Mouse (Mus musculus) lung, embryonic 15.5 days (tissue): Measurements from ENCODE around the gene Hist1h4k. TPM values are rescaled to one million over a fixed set of nuclear protein-coding genes. Genes with fewer than 3 reads are reported as not detected.
"Not testable (repeated sequence)": the region's sequence is repeated elsewhere in the genome, so short reads cannot be mapped to it uniquely, and the experiment has no call there.

Experiments
- ATAC-seq: fragments of 200-750 bp; cut with Nextera tagmentation; 2 replicates; pipeline ENCODE4 v1.8.0; 2017; ENCODE audit warnings: moderate number of reproducible peaks, borderline replicate concordance; ENCODE audit not compliant: low FRiP score, low TSS enrichment; ENCODE audit errors: extremely low read depth
- H3K27ac ChIP-seq: fragments of 300-500 bp; sonication (generic); 2 replicates; pipeline ENCODE4 v1.5.1; 2015; ENCODE audit warnings: moderate library complexity, mild to moderate bottlenecking, inconsistent platforms
- H3K27me3 ChIP-seq: fragments of 300-500 bp; sonication (generic); 2 replicates; pipeline ENCODE4 v1.6.1; 2015; ENCODE audit warnings: inconsistent platforms
- H3K36me3 ChIP-seq: fragments of 300-500 bp; sonication (generic); 2 replicates; pipeline ENCODE4 v1.6.1; 2015; ENCODE audit warnings: inconsistent platforms
- H3K4me1 ChIP-seq: fragments of 300-500 bp; sonication (generic); 2 replicates; pipeline ENCODE4 v1.6.1; 2015; ENCODE audit warnings: inconsistent platforms
- H3K4me2 ChIP-seq: fragments of 300-500 bp; sonication (generic); 2 replicates; pipeline ENCODE4 v1.6.1; 2015; ENCODE audit warnings: inconsistent platforms, mild to moderate bottlenecking, moderate library complexity
- H3K4me3 ChIP-seq: fragments of 300-500 bp; sonication (generic); 2 replicates; pipeline ENCODE4 v1.5.1; 2015; ENCODE audit warnings: mild to moderate bottlenecking, inconsistent platforms
- H3K9ac ChIP-seq: fragments of 300-500 bp; sonication (generic); 2 replicates; pipeline ENCODE4 v1.6.1; 2015; ENCODE audit warnings: inconsistent platforms
- H3K9me3 ChIP-seq: fragments of 300-500 bp; sonication (generic); 2 replicates; pipeline ENCODE4 v1.6.1; 2016; ENCODE audit warnings: inconsistent platforms
- WGBS: fragments of 180-500 bp; shearing (Covaris S2); methylation state at CpG from one replicate; pipeline ENCODE4 v1.1.7; 2015; 5-methylcytosine and 5-hydroxymethylcytosine counted together
- polyA plus RNA-seq: library from polyadenylated mRNA; unstranded; fragments of >200 nt; fragmentation: Nextera tagmentation; extraction: Ambion mirVana; gene quantifications from 2 replicates; pipeline ENCODE4 v1.2.1, GENCODE M21; 2015

The Hist1h4k gene
- 3.1 and 6.3 TPM in 2 replicates for polyA plus RNA-seq

- H3K27me3 ChIP-seq, H3K9me3 ChIP-seq, H3K36me3 ChIP-seq: not testable (repeated sequence)
- Histone ChIP-seq H3K27ac (peak within 1 kb of the TSS; percentile 98), H3K9ac (peak within 1 kb of the TSS; percentile 51), H3K4me2 (peak within 1 kb of the TSS; percentile 72), H3K4me1 (peaks cover 35% of the 10 kb centered on the region), H3K4me3 (peak within 1 kb of the TSS; percentile 49)
- peak; percentile 82 for ATAC-seq
- under 1% methylated on average over 42 of the region's 56 CpGs for WGBS
Observed at GRCm38 (mm10) chr13:21750159-21751017, at the start of gene Hist1h4k. TSS of gene Hist1h4k (minus strand) at chr13:21750505.

DNA sequence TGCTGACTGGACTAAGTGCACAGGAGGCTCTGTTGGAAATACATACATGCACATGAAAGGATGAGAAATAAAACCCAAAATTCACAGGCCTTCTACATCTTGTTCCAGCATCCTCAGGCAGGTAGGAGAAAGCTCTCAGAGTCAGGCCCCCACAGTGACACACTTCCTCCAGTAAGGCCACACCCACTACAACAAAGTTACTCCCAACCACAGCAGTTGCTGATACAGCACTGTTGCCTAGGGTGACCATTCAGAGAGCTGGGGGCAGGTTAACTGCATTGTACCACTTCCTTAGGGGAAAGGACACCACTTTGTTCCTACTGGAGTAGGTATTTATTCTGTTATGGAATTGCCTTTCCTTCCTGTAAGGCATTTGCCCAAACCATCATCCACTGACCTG is 46.9 kb upstream of the Hist1h4k start:
- ATAC-seq, H3K4me2 ChIP-seq, H3K9ac ChIP-seq, H3K4me3 ChIP-seq, H3K9me3 ChIP-seq, H3K27me3 ChIP-seq, H3K4me1 ChIP-seq, H3K36me3 ChIP-seq, H3K27ac ChIP-seq: not testable (repeated sequence)

- H3K27me3 ChIP-seq = no peaks in the 10 kb centered on the region
- no peak overlapping the region for H3K9ac ChIP-seq
- H3K9me3 ChIP-seq = no peaks in the 10 kb centered on the region
- H3K4me2 ChIP-seq = no peak overlapping the region
- WGBS = 91% methylated on average over 7 of the region's 7 CpGs
- no peak overlapping the region for H3K4me3 ChIP-seq
- ATAC-seq = no peak
- no peak overlapping the region for H3K27ac ChIP-seq
- peaks cover 8% of the 10 kb centered on the region; the same call in 1 of the 2 replicates for H3K4me1 ChIP-seq
- H3K36me3 ChIP-seq = no peaks in the 10 kb centered on the region
Observed at GRCm38 (mm10) chr13:21795584-21795983, 45.3 kb upstream of the Hist1h4k start.

- Histone ChIP-seq H3K36me3 (no peaks in the 10 kb centered on the region), H3K27me3 (no peaks in the 10 kb centered on the region), H3K27ac (peak overlapping the region; percentile 63), H3K4me3 (peak overlapping the region; percentile 21), H3K4me2 (peak overlapping the region; percentile 54), H3K9me3 (no peaks in the 10 kb centered on the region), H3K9ac (peak overlapping the region; percentile 32), H3K4me1 (peaks cover 32% of the 10 kb centered on the region)
- 6% methylated on average over 17 of the region's 18 CpGs for WGBS
- ATAC-seq = no peak
Observed at GRCm38 (mm10) chr13:21790601-21791283, 40.4 kb upstream of the Hist1h4k start.

GRCm38 (mm10) chr13:21789925-21790324 is 39.6 kb upstream of the Hist1h4k start:
- no peak for ATAC-seq
- H3K9me3 ChIP-seq = no peaks in the 10 kb centered on the region
- H3K27ac ChIP-seq = peak overlapping the region; percentile 24; the same call in 1 of the 2 replicates
- WGBS = 54% methylated on average over 6 of the region's 6 CpGs
- H3K9ac ChIP-seq = no peak overlapping the region
- H3K4me2 ChIP-seq = no peak overlapping the region
- H3K36me3 ChIP-seq = no peaks in the 10 kb centered on the region
- H3K4me3 ChIP-seq = no peak overlapping the region
- H3K4me1 ChIP-seq = peaks cover 38% of the 10 kb centered on the region
- H3K27me3 ChIP-seq = no peaks in the 10 kb centered on the region

DNA sequence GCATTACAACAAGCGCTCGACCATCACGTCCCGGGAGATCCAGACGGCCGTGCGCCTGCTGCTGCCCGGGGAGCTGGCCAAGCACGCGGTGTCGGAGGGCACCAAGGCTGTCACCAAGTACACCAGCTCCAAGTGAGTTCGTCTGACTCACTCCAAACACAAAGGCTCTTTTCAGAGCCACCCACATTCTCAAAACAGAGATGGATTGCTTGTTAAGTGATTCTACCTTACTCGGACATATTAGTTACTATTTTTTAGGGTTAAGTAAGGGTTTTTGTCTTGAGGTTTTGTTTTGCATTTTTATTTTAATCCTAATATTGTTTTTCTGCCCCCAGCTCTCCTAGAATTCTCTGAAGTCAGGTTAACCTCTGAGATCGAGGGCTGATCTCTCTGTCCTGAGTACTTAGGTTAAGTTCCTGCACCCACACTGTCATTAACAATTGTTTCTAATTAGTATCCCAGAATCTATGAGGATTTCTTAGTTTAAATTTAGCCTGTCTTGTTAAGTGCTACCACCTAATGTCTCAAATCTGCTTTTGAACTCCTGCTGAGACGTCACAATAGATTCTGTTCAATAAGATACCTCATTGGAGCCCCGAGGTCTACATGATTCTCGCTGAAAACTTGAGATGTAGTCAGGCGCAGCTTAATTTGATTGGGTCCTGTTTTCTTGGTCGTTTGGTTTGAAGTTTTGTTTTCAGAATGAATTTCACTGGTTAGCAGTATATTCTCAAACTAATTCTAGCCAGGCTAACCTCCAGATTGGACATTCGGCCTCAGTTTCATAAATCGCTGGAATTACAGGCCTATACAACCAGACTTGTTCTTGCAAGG is 37.7 kb upstream of the Hist1h4k start:
- Histone ChIP-seq H3K9ac (peak overlapping the region; percentile 29), H3K9me3 (no peaks in the 10 kb centered on the region), H3K36me3 (no peaks in the 10 kb centered on the region), H3K4me3 (peak overlapping the region; percentile 38), H3K4me1 (peaks cover 49% of the 10 kb centered on the region), H3K4me2 (peak overlapping the region; percentile 50), H3K27me3 (no peaks in the 10 kb centered on the region), H3K27ac (peak overlapping the region; percentile 93)
- WGBS = 21% methylated on average over 15 of the region's 21 CpGs
- ATAC-seq = peak; percentile 2; the same call in 1 of the 2 replicates

DNA sequence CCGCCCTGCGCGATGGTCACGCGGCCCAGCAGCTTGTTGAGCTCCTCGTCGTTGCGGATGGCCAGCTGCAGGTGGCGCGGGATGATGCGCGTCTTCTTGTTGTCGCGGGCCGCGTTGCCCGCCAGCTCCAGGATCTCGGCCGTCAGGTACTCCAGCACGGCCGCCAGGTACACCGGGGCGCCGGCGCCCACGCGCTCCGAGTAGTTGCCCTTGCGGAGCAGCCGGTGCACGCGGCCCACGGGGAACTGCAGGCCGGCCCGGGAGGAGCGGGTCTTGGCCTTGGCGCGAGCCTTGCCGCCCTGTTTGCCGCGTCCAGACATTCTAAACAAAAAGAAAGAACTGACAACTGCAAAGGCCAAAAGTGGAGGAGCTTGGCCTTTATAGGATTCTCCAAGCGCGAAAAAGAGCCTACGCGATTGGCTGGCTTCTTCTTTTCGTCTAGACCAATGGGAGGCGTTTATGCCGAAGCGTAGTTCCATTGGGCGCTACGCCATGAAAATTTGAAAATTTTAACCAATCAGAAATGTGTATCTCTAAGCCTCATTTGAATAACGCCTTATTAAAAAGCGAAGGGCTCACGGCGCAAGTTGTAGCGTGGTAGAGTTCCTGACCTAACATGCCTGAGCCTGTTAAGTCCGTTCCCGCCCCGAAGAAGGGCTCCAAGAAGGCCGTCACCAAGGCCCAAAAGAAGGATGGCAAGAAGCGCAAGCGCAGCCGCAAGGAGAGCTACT is 36.8 kb upstream of the Hist1h4k start, which contains the start of the genes Hist1h2an and Hist1h2bp:
Hist1h2an (minus strand) TSS at position 320 of the 731 bp plus-strand sequence.
Hist1h2bp (plus strand) TSS at position 563 of the 731 bp plus-strand sequence.
- peak within 1 kb of the TSS; percentile 49 for H3K9ac ChIP-seq
- H3K27me3 ChIP-seq, H3K36me3 ChIP-seq, H3K9me3 ChIP-seq: not testable (repeated sequence)
- peak within 1 kb of the TSS; percentile 54 for H3K4me2 ChIP-seq
- peaks cover 50% of the 10 kb centered on the region for H3K4me1 ChIP-seq
- peak within 1 kb of the TSS; percentile 93 for H3K27ac ChIP-seq
- peak; percentile 91 for ATAC-seq
- under 1% methylated on average over 38 of the region's 63 CpGs for WGBS
- peak within 1 kb of the TSS; percentile 38 for H3K4me3 ChIP-seq

DNA sequence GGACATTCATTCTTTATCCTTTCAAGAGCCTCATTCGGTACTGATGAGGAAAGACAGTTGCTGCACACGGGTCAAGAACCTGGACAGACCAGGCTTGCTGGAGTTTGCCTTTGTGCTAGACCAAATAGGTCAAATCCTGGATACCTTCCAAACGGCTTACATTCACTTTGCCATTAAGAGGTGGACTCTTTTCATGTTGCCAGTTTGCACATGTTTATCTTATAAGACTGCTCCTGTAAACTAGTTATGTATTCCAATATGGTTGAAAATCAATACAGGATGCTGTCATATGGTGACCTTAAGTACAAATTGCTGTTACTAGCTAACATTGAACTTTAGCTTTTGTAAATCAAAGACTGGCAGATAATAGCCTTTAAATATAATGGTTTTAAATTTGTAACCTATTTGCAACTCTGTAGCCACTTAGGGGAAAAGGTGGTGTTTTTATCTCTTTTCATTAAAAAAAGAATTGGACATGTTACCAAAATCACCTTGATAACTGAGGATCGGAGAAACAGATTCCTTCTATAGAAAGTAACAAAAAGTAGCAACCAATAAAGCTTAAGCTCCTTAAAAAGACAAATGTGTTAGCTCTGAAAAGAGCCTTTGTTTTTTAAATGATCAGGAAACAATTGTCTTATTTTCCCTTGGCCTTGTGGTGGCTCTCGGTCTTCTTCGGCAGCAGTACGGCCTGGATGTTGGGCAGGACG is 36.0 kb upstream of the Hist1h4k start:
- H3K4me1 ChIP-seq = peaks cover 48% of the 10 kb centered on the region
- H3K9ac ChIP-seq = peak overlapping the region; percentile 49
- H3K27ac ChIP-seq = peak overlapping the region; percentile 93
- ATAC-seq = no peak
- peak overlapping the region; percentile 54 for H3K4me2 ChIP-seq
- 2% methylated on average over 8 of the region's 8 CpGs for WGBS
- no peaks in the 10 kb centered on the region for H3K36me3 ChIP-seq
- peak overlapping the region; percentile 38 for H3K4me3 ChIP-seq
- no peaks in the 10 kb centered on the region for H3K9me3 ChIP-seq
- H3K27me3 ChIP-seq = no peaks in the 10 kb centered on the region

- Histone ChIP-seq H3K4me2 (peak overlapping the region; percentile 70), H3K27me3 (no peaks in the 10 kb centered on the region), H3K9me3 (no peaks in the 10 kb centered on the region), H3K27ac (peak overlapping the region; percentile 91), H3K4me3 (peak overlapping the region; percentile 49; the same call in 1 of the 2 replicates), H3K9ac (peak overlapping the region; percentile 37), H3K36me3 (no peaks in the 10 kb centered on the region), H3K4me1 (peaks cover 39% of the 10 kb centered on the region)
- ATAC-seq = no peak
- 27% methylated on average over 6 of the region's 6 CpGs for WGBS
Observed at GRCm38 (mm10) chr13:21784311-21784710, 34.0 kb upstream of the Hist1h4k start.

GRCm38 (mm10) chr13:21783734-21784161 is 33.4 kb upstream of the Hist1h4k start:
- no peak for ATAC-seq
- Histone ChIP-seq H3K9me3 (no peaks in the 10 kb centered on the region), H3K36me3 (no peaks in the 10 kb centered on the region), H3K27me3 (no peaks in the 10 kb centered on the region), H3K27ac (peak overlapping the region; percentile 91), H3K4me3 (peak overlapping the region; percentile 49), H3K9ac (peak overlapping the region; percentile 37), H3K4me1 (peaks cover 39% of the 10 kb centered on the region), H3K4me2 (peak overlapping the region; percentile 70)
- WGBS = 3% methylated on average over 9 of the region's 9 CpGs
